Mouse (Mus musculus) heart, embryonic 12.5 days (tissue): Measurements from ENCODE around the gene Lmnb2. TPM values are rescaled to one million over a fixed set of nuclear protein-coding genes. Genes with fewer than 3 reads are reported as not detected.

Experiments
- ATAC-seq: fragments of 200-750 bp; cut with Nextera tagmentation; 2 replicates; pipeline ENCODE4 v1.8.0; 2017; ENCODE audit warnings: moderate TSS enrichment, moderate library complexity; ENCODE audit not compliant: insufficient number of reproducible peaks, low FRiP score
- H3K27ac ChIP-seq: fragments of 300-500 bp; sonication (generic); 2 replicates; pipeline ENCODE4 v1.5.1; 2016; ENCODE audit warnings: mild to moderate bottlenecking, moderate library complexity; ENCODE audit not compliant: poor library complexity, severe bottlenecking
- H3K27me3 ChIP-seq: fragments of 300-500 bp; sonication (generic); replicated peaks from 2 replicates; pipeline ENCODE4 v1.6.1; 2016; ENCODE audit warnings: mild to moderate bottlenecking, moderate library complexity
- H3K36me3 ChIP-seq: fragments of 300-500 bp; sonication (generic); 2 replicates; pipeline ENCODE4 v1.6.1; 2016; ENCODE audit warnings: mild to moderate bottlenecking, moderate library complexity
- H3K4me1 ChIP-seq: fragments of 300-500 bp; sonication (generic); replicated peaks from 2 replicates; pipeline ENCODE4 v1.6.1; 2016; ENCODE audit warnings: mild to moderate bottlenecking
- H3K4me2 ChIP-seq: fragments of 300-500 bp; sonication (generic); 2 replicates; pipeline ENCODE4 v1.6.1; 2016; ENCODE audit warnings: mild to moderate bottlenecking, moderate library complexity
- H3K4me3 ChIP-seq: fragments of 300-500 bp; sonication (generic); 2 replicates; pipeline ENCODE4 v1.5.1; 2016; ENCODE audit warnings: mild to moderate bottlenecking
- H3K9ac ChIP-seq: fragments of 300-500 bp; sonication (generic); 2 replicates; pipeline ENCODE4 v1.6.1; 2016; ENCODE audit warnings: mild to moderate bottlenecking, moderate library complexity
- H3K9me3 ChIP-seq: fragments of 300-500 bp; sonication (generic); replicated peaks from 2 replicates; pipeline ENCODE4 v1.6.1; 2016; ENCODE audit warnings: mild to moderate bottlenecking, moderate library complexity
- WGBS: fragments of 180-500 bp; shearing (Covaris S2); methylation state at CpG from one replicate; pipeline ENCODE4 v1.1.7; 2016; 5-methylcytosine and 5-hydroxymethylcytosine counted together
- polyA plus RNA-seq: library from polyadenylated mRNA; unstranded; fragments of >200 nt; fragmentation: Nextera tagmentation; extraction: Ambion mirVana; gene quantifications from 2 replicates; pipeline ENCODE4 v1.2.1, GENCODE M21; 2016

Lmnb2 gene
- polyA plus RNA-seq, 1 experiment from 2014 or later = 34.3 TPM

- H3K4me1 ChIP-seq = peaks cover 44% of the 10 kb centered on the region
These were observed 11.5 kb upstream of the Lmnb2 start, which contains the start of gene Gadd45b for GRCm38 (mm10) chr10:80929299-80930226. Gadd45b (plus strand) TSS chr10:80930073.

GRCm38 (mm10) chr10:80928586-80929298, 10.7 kb upstream of the Lmnb2 start:
- Histone ChIP-seq H3K4me3 (peak overlapping the region; percentile 59), H3K4me1 (peaks cover 36% of the 10 kb centered on the region)
- under 1% methylated on average over 45 of the region's 48 CpGs for WGBS

More at GRCm38 (mm10) chr10:80929299-80930226, 11.5 kb upstream of the Lmnb2 start, which contains the start of gene Gadd45b:
- peak; percentile 90 for ATAC-seq
- Histone ChIP-seq H3K4me3 (peak within 1 kb of the TSS; percentile 66), H3K9me3 (no peaks in the 10 kb centered on the region), H3K27ac (peak within 1 kb of the TSS; percentile 95), H3K4me2 (peak within 1 kb of the TSS; percentile 96), H3K27me3 (peaks cover 11% of the 10 kb centered on the region; the same call in 1 of the 2 replicates), H3K36me3 (no peaks in the 10 kb centered on the region), H3K9ac (peak within 1 kb of the TSS; percentile 88)
- 0% methylated on average over 56 of the region's 56 CpGs for WGBS

GRCm38 (mm10) chr10:80925472-80925871, 7.4 kb upstream of the Lmnb2 start:
- no peaks in the 10 kb centered on the region for H3K36me3 ChIP-seq
- H3K9ac ChIP-seq = no peak overlapping the region
- no peak for ATAC-seq
- peaks cover 26% of the 10 kb centered on the region for H3K4me1 ChIP-seq
- H3K27me3 ChIP-seq = no peaks in the 10 kb centered on the region
- no peak overlapping the region for H3K4me3 ChIP-seq
- H3K9me3 ChIP-seq = no peaks in the 10 kb centered on the region
- H3K4me2 ChIP-seq = no peak overlapping the region
- H3K27ac ChIP-seq = no peak overlapping the region
- WGBS = 41% methylated on average over 3 of the region's 3 CpGs

More at GRCm38 (mm10) chr10:80928586-80929298, 10.7 kb upstream of the Lmnb2 start:
- peak overlapping the region; percentile 82 for H3K9ac ChIP-seq
- peaks cover 3% of the 10 kb centered on the region; the same call in 1 of the 2 replicates for H3K27me3 ChIP-seq
- H3K4me2 ChIP-seq = peak overlapping the region; percentile 96
- no peaks in the 10 kb centered on the region for H3K36me3 ChIP-seq
- H3K27ac ChIP-seq = peak overlapping the region; percentile 95
- H3K9me3 ChIP-seq = no peaks in the 10 kb centered on the region
- peak; percentile 37 for ATAC-seq

GRCm38 (mm10) chr10:80921923-80922322, 3.9 kb upstream of the Lmnb2 start:
- 3% methylated on average over 16 of the region's 16 CpGs for WGBS
- ATAC-seq = peak; percentile 30; the same call in 1 of the 2 replicates

GRCm38 (mm10) chr10:80917336-80917778, 688 bp downstream of the Lmnb2 start:
- H3K4me3 ChIP-seq = peak overlapping the region; percentile 96
- peaks cover 42% of the 10 kb centered on the region for H3K4me1 ChIP-seq
- peak; percentile 36 for ATAC-seq
- H3K27me3 ChIP-seq = no peaks in the 10 kb centered on the region
- WGBS = under 1% methylated on average over 15 of the region's 15 CpGs
- no peaks in the 10 kb centered on the region for H3K9me3 ChIP-seq
- peaks cover 27% of the 10 kb centered on the region for H3K36me3 ChIP-seq
- H3K27ac ChIP-seq = peak overlapping the region; percentile 50; the same call in 1 of the 2 replicates
- H3K4me2 ChIP-seq = peak overlapping the region; percentile 98
- peak overlapping the region; percentile 92 for H3K9ac ChIP-seq

More at GRCm38 (mm10) chr10:80921923-80922322, 3.9 kb upstream of the Lmnb2 start:
- H3K4me2 ChIP-seq = peak overlapping the region; percentile 72
- H3K27me3 ChIP-seq = no peaks in the 10 kb centered on the region
- H3K4me1 ChIP-seq = peaks cover 24% of the 10 kb centered on the region
- peak overlapping the region; percentile 63 for H3K9ac ChIP-seq
- H3K36me3 ChIP-seq = no peaks in the 10 kb centered on the region
- H3K4me3 ChIP-seq = peak overlapping the region; percentile 43
- no peaks in the 10 kb centered on the region for H3K9me3 ChIP-seq
- no peak overlapping the region for H3K27ac ChIP-seq

DNA sequence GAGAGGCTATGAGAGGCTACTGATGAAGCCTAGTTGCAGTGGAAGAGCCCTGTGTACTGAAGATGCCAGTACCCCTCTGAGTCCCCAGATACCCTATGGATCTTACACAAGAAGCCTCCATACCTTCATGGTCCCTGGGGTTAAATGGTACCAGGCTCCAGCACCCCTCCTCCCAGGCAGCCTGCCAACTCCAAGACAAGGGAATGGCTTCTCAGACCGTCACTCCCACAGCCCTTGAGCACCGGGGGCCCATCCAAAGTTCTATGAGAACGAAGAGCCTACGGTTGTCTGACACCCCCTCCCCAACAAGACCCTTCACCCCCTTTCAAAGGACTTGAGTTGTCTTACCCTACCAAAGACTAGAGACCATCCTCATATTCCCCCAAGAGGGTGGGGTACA, 2.3 kb downstream of the Lmnb2 start:
- Histone ChIP-seq H3K9ac (no peak overlapping the region), H3K4me1 (peaks cover 31% of the 10 kb centered on the region), H3K4me3 (no peak overlapping the region), H3K36me3 (peaks cover 44% of the 10 kb centered on the region), H3K9me3 (no peaks in the 10 kb centered on the region), H3K4me2 (no peak overlapping the region), H3K27me3 (no peaks in the 10 kb centered on the region), H3K27ac (no peak overlapping the region)
- ATAC-seq = no peak
- 87% methylated on average over 4 of the region's 4 CpGs for WGBS

GRCm38 (mm10) chr10:80915260-80915659, 2.8 kb downstream of the Lmnb2 start:
- Histone ChIP-seq H3K36me3 (peaks cover 48% of the 10 kb centered on the region), H3K27me3 (no peaks in the 10 kb centered on the region), H3K27ac (no peak overlapping the region), H3K4me1 (peaks cover 31% of the 10 kb centered on the region), H3K4me2 (no peak overlapping the region), H3K9ac (no peak overlapping the region), H3K9me3 (no peaks in the 10 kb centered on the region), H3K4me3 (no peak overlapping the region)
- no peak for ATAC-seq
- 69% methylated on average over 2 of the region's 2 CpGs for WGBS

GRCm38 (mm10) chr10:80914253-80914656, 3.8 kb downstream of the Lmnb2 start:
- H3K36me3 ChIP-seq = peaks cover 58% of the 10 kb centered on the region
- no peak overlapping the region for H3K4me3 ChIP-seq
- ATAC-seq = no peak
- H3K4me2 ChIP-seq = no peak overlapping the region
- no peaks in the 10 kb centered on the region for H3K9me3 ChIP-seq
- H3K4me1 ChIP-seq = peaks cover 31% of the 10 kb centered on the region
- H3K27me3 ChIP-seq = no peaks in the 10 kb centered on the region
- 90% methylated on average over 5 of the region's 5 CpGs for WGBS
- peak overlapping the region; percentile 24; the same call in 1 of the 2 replicates for H3K9ac ChIP-seq
- no peak overlapping the region for H3K27ac ChIP-seq

GRCm38 (mm10) chr10:80913364-80914011, 4.6 kb downstream of the Lmnb2 start:
- Histone ChIP-seq H3K9ac (no peak overlapping the region), H3K9me3 (no peaks in the 10 kb centered on the region), H3K4me1 (peaks cover 31% of the 10 kb centered on the region), H3K27me3 (no peaks in the 10 kb centered on the region), H3K27ac (no peak overlapping the region), H3K4me2 (no peak overlapping the region), H3K4me3 (no peak overlapping the region), H3K36me3 (peaks cover 66% of the 10 kb centered on the region)
- ATAC-seq = no peak
- 86% methylated on average over 7 of the region's 8 CpGs for WGBS

DNA sequence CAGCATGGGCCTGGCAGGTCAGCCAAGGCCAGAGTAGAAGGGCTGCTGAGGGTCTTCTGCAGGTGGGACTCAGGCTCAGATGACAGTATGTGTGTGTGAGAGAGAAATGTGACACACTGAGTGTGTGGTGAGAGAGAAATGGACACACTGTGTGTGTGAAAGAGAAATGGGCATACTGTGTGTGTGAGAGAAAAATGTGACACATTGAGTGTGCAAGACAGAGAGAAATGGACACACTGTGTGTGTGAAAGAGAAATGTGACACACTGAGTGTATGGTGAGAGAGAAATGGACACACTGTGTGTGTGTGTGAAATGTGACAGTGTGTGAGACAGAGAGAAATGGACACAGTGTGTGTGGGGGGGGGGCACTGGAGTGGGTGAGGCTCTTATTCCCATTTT, 6.2 kb downstream of the Lmnb2 start:
- peaks cover 24% of the 10 kb centered on the region for H3K4me1 ChIP-seq
- H3K27me3 ChIP-seq = no peaks in the 10 kb centered on the region
- H3K4me3 ChIP-seq = no peak overlapping the region
- H3K4me2 ChIP-seq = no peak overlapping the region
- peaks cover 82% of the 10 kb centered on the region for H3K36me3 ChIP-seq
- H3K9ac ChIP-seq = no peak overlapping the region
- no peak for ATAC-seq
- no peaks in the 10 kb centered on the region for H3K9me3 ChIP-seq
- H3K27ac ChIP-seq = no peak overlapping the region
